Mouse (Mus musculus) induced T-regulatory cell, adult 2 months (primary cell): ENCODE measurements around the gene Rbbp5.

ENCODE experiments used
- DNase-seq: peaks from one replicate; pipeline ENCODE4 v3.0.0-alpha.2; 2012; ENCODE audit warnings: low read depth

Rbbp5 gene

DNA sequence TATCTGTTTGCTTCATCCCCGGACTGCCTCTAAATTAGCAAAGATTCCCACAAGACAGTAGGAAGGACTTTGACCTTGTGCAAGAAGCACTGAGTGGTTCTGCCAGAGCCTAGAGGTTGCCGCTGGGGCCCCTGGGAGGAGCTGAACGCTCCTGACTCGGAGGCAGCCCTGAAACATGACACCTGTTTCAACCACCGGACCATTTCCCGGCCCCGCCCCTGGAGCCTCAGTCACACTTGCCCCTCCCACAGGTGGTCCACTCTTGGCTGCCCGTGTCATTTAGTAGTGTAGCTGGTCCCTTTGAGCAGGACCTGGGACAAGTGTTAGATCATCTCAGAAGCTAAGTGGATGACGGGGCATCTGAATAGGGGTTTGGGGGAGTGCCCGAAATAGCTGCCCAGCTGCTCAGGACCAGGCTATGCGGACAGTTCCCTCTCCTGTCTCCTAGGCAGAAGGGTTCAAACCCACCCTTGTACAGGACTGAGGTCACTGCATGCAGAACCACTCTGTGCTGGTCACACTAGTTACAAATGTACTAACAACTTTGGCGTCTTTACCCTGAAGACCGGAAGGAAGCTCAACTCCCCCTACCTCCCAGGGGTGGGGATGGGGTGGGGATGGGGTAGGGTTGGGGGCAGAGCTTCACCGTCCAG lies 64.1 kb downstream of the Rbbp5 start:
- DNase-seq = no peak

DNA sequence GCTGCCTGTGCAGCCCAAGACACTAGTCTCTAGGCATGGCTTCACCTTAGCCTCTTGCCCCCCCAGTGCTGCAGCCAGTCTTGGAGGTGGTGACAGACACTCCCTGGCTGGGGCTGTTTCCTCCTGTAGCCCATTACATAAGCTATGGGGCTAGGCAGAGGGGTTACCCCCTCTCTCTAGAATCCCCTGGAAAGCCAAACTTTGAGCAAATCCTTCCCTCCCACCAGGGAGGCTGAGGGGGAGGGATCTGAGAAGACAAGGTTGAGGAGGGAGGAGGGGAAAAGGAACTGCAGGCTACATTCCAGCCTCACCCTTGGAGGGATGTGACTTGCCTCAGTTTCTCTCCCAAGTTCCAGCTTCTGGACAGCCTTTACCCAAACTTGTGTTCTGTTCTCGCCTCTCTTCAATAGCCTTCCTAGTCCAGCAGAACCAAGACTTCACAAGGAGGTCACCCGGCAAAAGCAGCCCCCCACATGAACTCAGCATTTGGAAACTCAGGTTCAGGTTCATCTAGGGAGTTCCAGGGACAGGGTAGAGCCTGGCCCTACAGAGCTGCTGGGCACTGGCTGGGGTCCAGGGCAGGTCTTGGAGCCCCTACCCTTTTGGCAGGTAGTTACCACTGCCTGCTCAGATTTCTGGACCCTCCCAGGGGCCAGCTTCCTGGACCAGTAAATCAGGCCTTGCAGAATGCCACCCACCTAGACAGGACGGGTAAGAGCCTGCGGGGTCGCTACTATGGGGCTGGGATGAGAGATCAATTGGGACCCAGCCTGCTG lies 64.8 kb downstream of the Rbbp5 start:
- no peak for DNase-seq

- DNase-seq = no peak
These were observed 65.7 kb downstream of the Rbbp5 start, which contains the start of gene Cntn2 for GRCm38 (mm10) chr1:132542762-132543306. Gene Cntn2, minus strand, starts transcription at chr1:132543256.

DNA sequence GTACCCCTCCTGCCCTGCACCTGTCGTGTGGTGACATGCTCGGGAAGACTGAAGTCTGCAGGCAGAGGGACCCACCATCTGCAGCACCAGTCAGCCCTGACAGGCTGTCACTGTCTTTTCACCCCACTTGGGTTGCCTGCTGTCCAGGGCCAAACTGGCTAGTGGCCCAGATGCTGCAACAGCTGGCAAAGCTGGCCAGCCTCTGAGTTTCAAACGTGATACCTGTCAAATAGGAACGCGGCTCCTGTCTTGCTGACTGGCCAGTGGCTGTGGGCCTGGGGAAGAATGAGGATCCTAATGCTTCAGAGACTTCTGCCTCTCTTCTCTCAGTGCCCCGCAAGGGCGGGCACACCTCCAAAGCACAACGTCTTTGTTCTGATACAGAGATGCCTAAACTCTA lies 66.6 kb downstream of the Rbbp5 start:
- no peak for DNase-seq
